Mouse (Mus musculus) fat pad, adult 2 months (tissue): ENCODE measurements around the gene Gsc.

Source experiments
- DNase-seq: peaks from one replicate; pipeline ENCODE4 v3.0.0-alpha.2; 2011; ENCODE audit warnings: low read depth, low spot score; ENCODE audit errors: extremely low read depth

Gene Gsc

GRCm38 (mm10) chr12:104472601-104473424 is at the start of gene Gsc:
Gsc (minus strand) TSS chr12:104473330.
- DNase-seq = no peak

GRCm38 (mm10) chr12:104519721-104520120 is 46.6 kb upstream of the Gsc start:
- DNase-seq = no peak

GRCm38 (mm10) chr12:104507911-104508310 is 34.8 kb upstream of the Gsc start:
- no peak for DNase-seq

- DNase-seq = no peak
Observed at GRCm38 (mm10) chr12:104492009-104492408, 18.9 kb upstream of the Gsc start.

GRCm38 (mm10) chr12:104486205-104486604 is 13.1 kb upstream of the Gsc start:
- DNase-seq = no peak

- no peak for DNase-seq
Observed at GRCm38 (mm10) chr12:104485161-104485560, 12.0 kb upstream of the Gsc start.

- DNase-seq = no peak
Observed at GRCm38 (mm10) chr12:104481007-104481406, 7.9 kb upstream of the Gsc start.

GRCm38 (mm10) chr12:104478193-104478592 is 5.1 kb upstream of the Gsc start:
- DNase-seq = no peak

GRCm38 (mm10) chr12:104477501-104477900 is 4.4 kb upstream of the Gsc start:
- no peak for DNase-seq

- no peak for DNase-seq
Observed at GRCm38 (mm10) chr12:104477066-104477465, 3.9 kb upstream of the Gsc start.

- no peak for DNase-seq
Observed at GRCm38 (mm10) chr12:104475946-104476345, 2.8 kb upstream of the Gsc start.

- DNase-seq = no peak
Observed at GRCm38 (mm10) chr12:104474881-104475740, 2.0 kb upstream of the Gsc start.

- DNase-seq = no peak
Observed at GRCm38 (mm10) chr12:104474191-104474871, 1.2 kb upstream of the Gsc start.

GRCm38 (mm10) chr12:104473492-104473891 is 362 bp upstream of the Gsc start:
- DNase-seq = no peak

- no peak for DNase-seq
Observed at GRCm38 (mm10) chr12:104472218-104472525, 958 bp downstream of the Gsc start.

- no peak for DNase-seq
Observed at GRCm38 (mm10) chr12:104471351-104472217, 1.5 kb downstream of the Gsc start.

- no peak for DNase-seq
Observed at GRCm38 (mm10) chr12:104470646-104471045, 2.5 kb downstream of the Gsc start.

GRCm38 (mm10) chr12:104468783-104469182 is 4.3 kb downstream of the Gsc start:
- DNase-seq = no peak

GRCm38 (mm10) chr12:104467372-104467771 is 5.8 kb downstream of the Gsc start:
- no peak for DNase-seq

- DNase-seq = no peak
Observed at GRCm38 (mm10) chr12:104466930-104467329, 6.2 kb downstream of the Gsc start.

- no peak for DNase-seq
Observed at GRCm38 (mm10) chr12:104461372-104461771, 11.8 kb downstream of the Gsc start.
